Mouse (Mus musculus) forebrain, embryonic 10.5 days (tissue): ENCODE data around the gene Cav3. TPM values are rescaled to one million over a fixed set of nuclear protein-coding genes. Genes with fewer than 3 reads are reported as not detected.

Experiments used
- DNase-seq: peaks from one replicate; pipeline ENCODE4 v3.0.0-alpha.2; 2017; ENCODE audit warnings: low spot score; ENCODE audit errors: extremely low spot score
- H3K27ac ChIP-seq: fragments of 300-500 bp; sonication (generic); 2 replicates; pipeline ENCODE4 v1.5.1; 2016; ENCODE audit warnings: mild to moderate bottlenecking
- H3K27me3 ChIP-seq: fragments of 300-500 bp; sonication (generic); 2 replicates; pipeline ENCODE4 v1.6.1; 2016; ENCODE audit warnings: mild to moderate bottlenecking; ENCODE audit not compliant: poor library complexity, severe bottlenecking
- H3K36me3 ChIP-seq: fragments of 300-500 bp; sonication (generic); replicated peaks from 2 replicates; pipeline ENCODE4 v1.6.1; 2016; ENCODE audit warnings: mild to moderate bottlenecking, moderate library complexity
- H3K4me1 ChIP-seq: fragments of 300-500 bp; sonication (generic); 2 replicates; pipeline ENCODE4 v1.6.1; 2016
- H3K4me3 ChIP-seq: fragments of 300-500 bp; sonication (generic); 2 replicates; pipeline ENCODE4 v1.5.1; 2016; ENCODE audit warnings: mild to moderate bottlenecking, moderate library complexity
- H3K9me3 ChIP-seq: fragments of 300-500 bp; sonication (generic); 2 replicates; pipeline ENCODE4 v1.6.1; 2016; ENCODE audit warnings: mild to moderate bottlenecking, moderate library complexity
- WGBS: fragments of 180-500 bp; shearing (Covaris S2); methylation state at CpG from one replicate; pipeline ENCODE4 v1.1.7; 2016; 5-methylcytosine and 5-hydroxymethylcytosine counted together
- polyA plus RNA-seq: library from polyadenylated mRNA; unstranded; fragments of >200 nt; fragmentation: Nextera tagmentation; extraction: Ambion mirVana; gene quantifications from 2 replicates; pipeline ENCODE4 v1.2.1, GENCODE M21; 2016

Gene Cav3
- polyA plus RNA-seq, 1 experiment from 2014 or later, result not detected

DNA sequence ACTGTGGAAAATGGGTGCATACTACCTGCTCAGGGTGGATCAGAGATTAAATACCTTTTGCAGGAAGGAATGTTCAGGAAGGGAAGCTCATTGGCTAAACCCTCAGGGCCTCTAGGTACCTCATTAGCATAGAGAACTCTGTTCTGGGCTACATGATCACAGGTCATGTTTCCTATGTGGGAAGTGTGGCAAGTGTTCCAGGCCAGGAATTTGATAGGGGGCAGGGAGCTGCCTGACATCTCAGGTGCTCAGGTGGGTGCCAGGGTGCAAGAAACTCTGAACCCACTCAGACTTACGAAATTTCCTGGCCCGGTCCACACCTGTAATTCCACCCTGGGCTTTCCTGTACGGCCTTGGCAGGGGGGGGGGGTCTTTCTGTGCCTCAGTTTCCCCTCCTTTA, 39.4 kb downstream of the Cav3 start:
- H3K27me3 ChIP-seq, result 0 out of 2 replicates have a peak, but pooled peaks cover under 1% of the 10 kb centered on the region
- no peaks in the 10 kb centered on the region for H3K36me3 ChIP-seq
- WGBS, result 100% methylated on average over 3 of the region's 3 CpGs

DNA sequence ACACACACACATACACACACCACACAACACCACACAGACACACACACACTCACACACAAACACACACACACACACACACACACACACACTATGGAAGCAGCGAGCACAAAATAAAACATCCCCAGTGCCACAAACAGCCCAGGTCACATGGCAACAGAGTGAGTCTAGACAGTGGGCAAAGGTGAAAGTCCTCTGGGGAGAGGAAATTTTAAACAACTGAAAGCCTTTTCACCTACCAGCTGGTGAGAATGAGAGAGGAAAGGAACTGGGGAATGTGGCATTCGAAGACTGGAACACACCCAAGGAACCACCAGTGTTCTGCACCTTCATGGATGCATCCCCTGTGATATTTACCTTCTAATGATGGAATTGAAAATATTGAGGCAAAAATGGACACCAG, 40.2 kb downstream of the Cav3 start:
- WGBS, result 95% methylated on average over 2 of the region's 2 CpGs
- Histone ChIP-seq H3K9me3 (no peaks in the 10 kb centered on the region), H3K4me3 (no peak overlapping the region), H3K27me3 (no peaks in the 10 kb centered on the region), H3K36me3 (no peaks in the 10 kb centered on the region), H3K4me1 (peaks cover 21% of the 10 kb centered on the region), H3K27ac (no peak overlapping the region)
- no peak for DNase-seq

More for the DNA sequence above, 39.4 kb downstream of the Cav3 start:
- no peaks in the 10 kb centered on the region for H3K9me3 ChIP-seq
- DNase-seq, result no peak
- H3K4me3 ChIP-seq, result no peak overlapping the region
- no peak overlapping the region for H3K27ac ChIP-seq
- peaks cover 23% of the 10 kb centered on the region for H3K4me1 ChIP-seq

DNA sequence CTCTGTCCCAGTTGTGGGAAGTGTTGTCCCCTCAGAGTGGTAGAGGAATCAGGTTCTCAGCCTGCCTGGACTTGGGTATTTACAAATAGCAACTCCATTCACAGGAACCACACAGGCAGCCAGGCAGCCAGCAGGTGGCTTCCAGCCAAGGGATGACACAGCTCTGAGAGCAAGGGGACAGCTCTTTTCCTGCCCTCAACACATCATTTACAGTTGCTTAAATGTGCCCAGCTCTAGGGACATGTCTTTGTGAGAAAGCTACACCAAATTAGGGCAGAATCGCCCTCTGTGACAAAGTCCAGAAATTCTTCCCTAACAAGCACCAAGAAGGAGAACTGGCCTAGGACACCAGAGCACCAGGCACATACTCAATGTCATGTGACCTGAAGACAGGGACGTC, 41.9 kb downstream of the Cav3 start:
- 82% methylated on average over 2 of the region's 2 CpGs for WGBS
- no peak overlapping the region for H3K4me3 ChIP-seq
- no peaks in the 10 kb centered on the region for H3K9me3 ChIP-seq
- peaks cover 4% of the 10 kb centered on the region for H3K4me1 ChIP-seq
- no peaks in the 10 kb centered on the region for H3K36me3 ChIP-seq
- no peaks in the 10 kb centered on the region for H3K27me3 ChIP-seq
- no peak overlapping the region for H3K27ac ChIP-seq
- DNase-seq, result no peak

DNA sequence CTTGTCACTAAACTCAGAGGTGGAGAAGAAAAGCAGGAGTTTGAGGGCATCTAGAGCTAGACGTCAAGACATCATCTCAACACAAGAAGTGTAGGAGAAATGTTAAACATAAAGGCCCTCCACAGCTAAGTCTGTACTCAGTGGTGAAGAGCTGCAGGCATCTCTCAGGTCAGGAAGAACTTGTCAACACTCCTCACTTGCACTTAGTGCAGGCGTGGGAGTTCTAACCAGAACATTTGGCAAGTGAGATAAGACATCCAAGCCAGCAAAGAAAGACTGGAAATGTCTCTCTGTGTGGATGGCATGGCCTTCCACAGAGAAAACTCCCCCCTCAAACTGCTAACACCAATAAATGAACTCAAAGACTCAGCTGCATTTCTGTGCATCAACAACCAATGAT, 48.3 kb downstream of the Cav3 start:
- H3K9me3 ChIP-seq, result no peaks in the 10 kb centered on the region
- WGBS, result 84% methylated on average over 2 of the region's 2 CpGs
- no peaks in the 10 kb centered on the region for H3K36me3 ChIP-seq
- peaks cover 18% of the 10 kb centered on the region for H3K4me1 ChIP-seq
- H3K27me3 ChIP-seq, result peaks cover 29% of the 10 kb centered on the region
- no peak for DNase-seq
- H3K4me3 ChIP-seq, result no peak overlapping the region
- H3K27ac ChIP-seq, result no peak overlapping the region

DNA sequence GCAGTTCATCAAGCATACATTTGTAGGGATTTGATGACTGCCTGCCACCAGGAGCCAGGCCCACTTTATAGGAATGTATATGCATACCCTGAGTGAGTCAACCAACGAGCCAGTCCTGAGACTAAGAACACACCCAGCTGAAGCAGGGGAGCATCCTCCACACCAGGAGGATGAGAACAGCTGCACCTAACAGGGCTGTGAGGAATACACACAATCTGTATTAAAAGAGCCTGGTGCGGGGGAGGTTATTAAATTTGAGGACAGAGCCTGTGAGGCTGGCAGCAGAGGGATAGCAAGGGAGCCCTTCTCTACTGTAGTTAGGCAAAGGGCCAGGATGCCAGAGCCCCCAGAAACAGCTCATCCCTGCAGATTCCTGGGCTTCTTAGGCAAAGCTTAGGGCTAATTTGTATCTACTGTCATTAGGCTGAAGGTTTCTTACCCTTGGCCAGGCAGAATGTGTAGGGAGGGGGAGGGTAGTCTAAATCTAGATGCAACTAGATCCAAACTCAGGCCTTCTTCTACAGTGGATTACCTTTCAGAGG, 50.4 kb downstream of the Cav3 start:
- H3K4me3 ChIP-seq, result no peak overlapping the region
- peaks cover 27% of the 10 kb centered on the region for H3K4me1 ChIP-seq
- peak overlapping the region; percentile 62; the same call in 1 of the 2 replicates for H3K27ac ChIP-seq
- no peaks in the 10 kb centered on the region for H3K36me3 ChIP-seq
- H3K27me3 ChIP-seq, result peaks cover 49% of the 10 kb centered on the region
- DNase-seq, result no peak
- no peaks in the 10 kb centered on the region for H3K9me3 ChIP-seq
- 49% methylated on average over 2 of the region's 2 CpGs for WGBS

DNA sequence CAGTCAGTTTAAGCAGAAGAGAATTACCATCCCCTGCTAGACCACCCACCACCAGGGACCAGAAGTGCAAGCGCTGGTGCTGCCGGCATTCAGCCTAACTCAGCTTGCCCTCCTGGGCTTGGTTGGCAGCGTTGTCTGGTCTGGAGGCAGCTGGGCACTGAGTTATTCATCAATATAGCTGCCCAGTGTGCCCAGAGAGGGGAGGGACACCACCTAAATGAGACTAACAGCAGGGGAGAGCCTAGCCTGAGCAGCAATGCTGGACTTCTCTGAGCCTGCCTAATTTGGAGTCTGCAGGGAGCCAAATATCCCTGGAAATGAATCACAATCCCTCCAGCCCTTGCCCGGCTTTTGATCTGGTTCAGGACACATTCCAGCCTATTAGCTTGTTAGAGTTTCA, 51.0 kb downstream of the Cav3 start:
- peaks cover 33% of the 10 kb centered on the region for H3K4me1 ChIP-seq
- no peaks in the 10 kb centered on the region for H3K36me3 ChIP-seq
- peak overlapping the region; percentile 62; the same call in 1 of the 2 replicates for H3K27ac ChIP-seq
- H3K4me3 ChIP-seq, result no peak overlapping the region
- peak; percentile 50 for DNase-seq
- H3K27me3 ChIP-seq, result peaks cover 56% of the 10 kb centered on the region
- no peaks in the 10 kb centered on the region for H3K9me3 ChIP-seq
- WGBS, result 8% methylated on average over 4 of the region's 4 CpGs

DNA sequence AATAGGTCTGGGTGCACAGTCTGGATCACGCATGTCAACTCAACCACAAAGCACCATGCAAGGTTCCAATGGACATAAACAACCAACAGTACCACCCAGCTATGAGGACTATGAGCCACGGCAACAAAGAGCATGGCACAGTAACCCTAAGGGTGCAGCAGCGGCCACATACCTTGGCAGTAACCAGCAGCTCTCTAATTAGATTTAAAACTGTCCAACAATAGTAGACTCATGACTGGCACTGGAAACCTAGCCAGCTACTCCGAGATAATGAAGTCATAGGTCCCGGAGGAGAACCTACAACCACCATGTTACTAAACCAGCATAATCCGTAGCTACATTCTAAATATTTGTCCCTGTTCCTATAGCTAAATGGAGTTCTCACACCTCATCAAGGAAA, 55.3 kb downstream of the Cav3 start:
- Histone ChIP-seq H3K4me1 (peaks cover 59% of the 10 kb centered on the region), H3K36me3 (no peaks in the 10 kb centered on the region), H3K4me3 (no peak overlapping the region), H3K27ac (no peak overlapping the region), H3K27me3 (peaks cover 65% of the 10 kb centered on the region), H3K9me3 (no peaks in the 10 kb centered on the region)
- 90% methylated on average over 6 of the region's 6 CpGs for WGBS
- DNase-seq, result no peak

DNA sequence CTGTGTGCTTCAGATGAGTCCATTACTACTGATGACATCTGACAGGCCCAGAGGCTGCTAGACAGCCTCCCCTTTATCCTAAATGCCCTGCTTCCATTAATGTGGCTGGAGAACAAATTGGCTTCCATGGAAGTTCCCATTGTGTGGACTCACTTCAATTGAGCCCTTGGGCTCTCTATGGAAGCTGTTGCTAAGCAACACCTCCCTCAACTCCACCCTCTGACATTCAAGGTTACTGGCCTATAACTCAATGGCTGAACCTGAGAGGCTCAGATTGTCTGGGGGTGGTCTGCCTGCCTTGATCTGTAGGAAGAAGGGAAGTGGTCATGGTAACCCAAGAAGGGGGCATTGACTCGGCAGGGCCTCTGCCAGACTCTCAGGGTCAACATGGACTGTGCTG, 57.2 kb downstream of the Cav3 start:
- peaks cover 68% of the 10 kb centered on the region for H3K27me3 ChIP-seq
- 7% methylated on average over 1 of the region's 1 CpGs for WGBS
- peak overlapping the region; percentile 11; the same call in 1 of the 2 replicates for H3K4me3 ChIP-seq
- no peaks in the 10 kb centered on the region for H3K9me3 ChIP-seq
- H3K27ac ChIP-seq, result peak overlapping the region; percentile 63
- H3K36me3 ChIP-seq, result no peaks in the 10 kb centered on the region
- peak; percentile 73 for DNase-seq
- peaks cover 46% of the 10 kb centered on the region for H3K4me1 ChIP-seq

DNA sequence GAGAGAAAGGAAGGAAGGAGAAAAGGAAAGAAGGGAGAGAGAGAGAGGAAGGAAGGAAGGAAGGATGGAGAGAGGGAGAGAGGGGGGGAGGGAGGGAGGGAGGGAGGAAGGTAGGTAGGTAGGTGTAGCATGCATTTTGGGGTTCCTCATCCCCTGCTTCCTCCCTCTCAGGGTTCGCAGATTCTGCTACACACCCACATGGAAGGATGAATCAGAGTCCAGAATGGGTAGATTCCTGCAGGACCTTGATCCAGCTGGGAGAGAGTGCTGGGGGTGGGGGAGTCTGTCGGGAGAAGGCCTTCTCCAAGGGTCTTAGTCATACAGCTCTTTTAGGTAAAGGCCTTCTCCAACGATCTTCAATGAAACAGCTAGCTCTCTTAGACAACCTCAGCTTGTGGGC, 58.3 kb downstream of the Cav3 start:
- Histone ChIP-seq H3K27me3 (peaks cover 70% of the 10 kb centered on the region), H3K4me3 (no peak overlapping the region), H3K36me3 (no peaks in the 10 kb centered on the region), H3K4me1 (peaks cover 46% of the 10 kb centered on the region), H3K27ac (peak overlapping the region; percentile 63), H3K9me3 (no peaks in the 10 kb centered on the region)
- no peak for DNase-seq
- WGBS, result 74% methylated on average over 3 of the region's 3 CpGs

DNA sequence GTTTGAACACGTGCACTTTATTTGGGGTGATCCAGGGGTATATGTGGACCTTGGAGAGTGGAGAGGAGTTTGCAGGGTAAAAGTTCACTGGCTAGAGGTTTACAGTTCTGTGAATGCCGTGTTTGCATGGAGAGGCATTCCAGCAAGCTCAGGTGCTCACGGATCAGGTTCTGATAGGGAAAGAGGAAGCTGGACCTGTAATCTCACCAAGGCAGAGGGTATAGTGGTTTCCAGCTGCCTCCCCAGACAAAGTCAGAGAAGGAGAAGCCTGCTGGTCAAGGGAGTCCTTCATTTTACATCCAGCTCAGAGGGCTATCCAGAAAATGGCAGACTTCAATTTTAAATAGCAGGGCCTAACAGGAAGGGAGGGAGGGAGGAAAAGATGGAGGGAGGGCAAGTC, 58.7 kb downstream of the Cav3 start:
- Histone ChIP-seq H3K9me3 (no peaks in the 10 kb centered on the region), H3K4me3 (no peak overlapping the region), H3K4me1 (peaks cover 43% of the 10 kb centered on the region), H3K27ac (peak overlapping the region; percentile 35; the same call in 1 of the 2 replicates), H3K27me3 (peaks cover 66% of the 10 kb centered on the region), H3K36me3 (no peaks in the 10 kb centered on the region)
- DNase-seq, result no peak
- WGBS, result 84% methylated on average over 3 of the region's 3 CpGs

Other genes with a start within 250 kb of the Cav3 start
- 1.1 and 2.3 TPM in 2 replicates for gene Lmcd1, start 185.7 kb upstream of the Cav3 start, polyA plus RNA-seq
- 0.14 and 0.55 TPM in 2 replicates for gene Ssu2, start 71.5 kb upstream of the Cav3 start, polyA plus RNA-seq
- gene Oxtr, start 30.4 kb downstream of the Cav3 start, polyA plus RNA-seq, result 0.06 and 0.12 TPM in 2 replicates
- gene Rad18, start 237.2 kb downstream of the Cav3 start, polyA plus RNA-seq, result 64.2 and 65.6 TPM in 2 replicates